Comparison of ENCODE assay signal across 24 mouse cellular contexts in the genomic region with DNA sequence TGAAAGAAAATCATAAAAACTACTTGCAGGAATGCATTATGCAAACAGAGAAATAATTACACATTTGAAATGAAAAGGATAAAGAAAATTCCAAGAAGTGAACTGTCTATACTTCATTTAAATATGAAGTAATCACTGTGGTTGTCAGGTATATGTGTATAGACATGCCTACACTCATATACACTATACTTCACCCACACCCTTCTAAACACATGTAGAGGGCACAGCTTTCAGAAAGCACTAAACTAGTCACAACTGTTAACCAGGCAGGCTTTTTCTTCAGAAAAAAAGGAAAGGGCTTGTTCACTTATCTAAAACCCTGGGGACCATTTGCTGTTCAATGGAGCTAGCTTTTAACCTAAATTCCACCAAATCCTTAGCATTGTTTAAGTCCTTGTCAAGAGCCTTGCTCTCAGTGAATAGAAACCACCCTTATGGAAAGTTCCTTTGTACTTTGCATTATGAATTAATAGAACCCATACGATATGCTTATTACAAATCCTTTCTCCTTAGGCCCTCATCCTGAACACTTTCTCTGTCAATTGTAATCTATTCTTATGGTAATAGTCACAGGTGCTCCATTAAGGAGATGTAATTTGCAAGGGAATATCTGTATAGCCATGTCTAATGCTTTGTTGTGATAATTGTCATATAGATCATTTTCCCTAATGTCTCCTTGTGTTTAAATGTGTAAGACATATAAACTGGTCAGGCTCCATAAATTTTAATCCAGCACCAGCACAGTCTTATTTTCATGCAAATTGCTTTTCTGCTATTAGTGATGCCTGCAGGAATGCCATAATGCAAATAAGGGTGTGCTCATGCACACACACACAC. TPM values are rescaled to one million over a fixed set of nuclear protein-coding genes. Genes with fewer than 3 reads are reported as not detected.
A peak's percentile ranks its signal among the peaks of the same experiment; 100 is the strongest.
DNase-seq lines count a peak whose midpoint lies in the region; ATAC-seq lines count a peak whose summit lies in the region.
"Had no signal": no experiment of that assay in that cellular context is flagged by ENCODE, and none has a peak within 500 bp of the region (broad histone marks: within the 10 kb centered on the region; RNA-seq: fewer than 3 reads in every experiment).

No protein-coding gene starts in this region.

- peak; percentile 5 for DNase-seq in embryo, embryonic 11 days
- DNase-seq in embryo, embryonic 9.5 days (ENCODE audit: extremely low spot score), result no peak
- DNase-seq in retina, postnatal 1 day, result peak; percentile 0
- DNase-seq in retina, embryonic 14.5 days (ENCODE audit: low spot score), result no peak
- DNase-seq in layer of hippocampus, postnatal 14 days (ENCODE audit: low spot score in 2 of 2), result no peak
- DNase-seq in cerebellum, postnatal 36 days, result no peak
- DNase-seq in limb, embryonic 10.5 days (ENCODE audit: low spot score), result no peak
- DNase-seq: cerebellum, adult 11 months; layer of hippocampus, postnatal 36 days; lung, adult 2 months; thymus, postnatal 25 days had no signal

- ATAC-seq in midbrain, embryonic 15.5 days (replicated peaks), result peak; percentile 71; the same call in 1 of the 2 replicates

- 0 out of 2 replicates have a peak, but pooled peaks cover 3% of the 10 kb centered on the region for H3K4me1 ChIP-seq in midbrain, embryonic 15.5 days
- no peaks in the 10 kb centered on the region for H3K4me1 ChIP-seq in limb, embryonic 10.5 days
- H3K4me1 ChIP-seq: heart, embryonic 12.5 days had no signal

- H3K27ac ChIP-seq in midbrain, embryonic 15.5 days, result no peak overlapping the region
- H3K27ac ChIP-seq in limb, embryonic 10.5 days, result no peak overlapping the region
- H3K27ac ChIP-seq: macrophage had no signal

- WGBS in midbrain, embryonic 15.5 days, result 17% methylated on average over 1 of the region's 1 CpGs
- 98% methylated on average over 1 of the region's 1 CpGs for WGBS in limb, embryonic 10.5 days

- no peak overlapping the region for H3K4me2 ChIP-seq in midbrain, embryonic 15.5 days
- H3K4me2 ChIP-seq: heart, embryonic 12.5 days; liver, embryonic 11.5 days had no signal

- no peaks in the 10 kb centered on the region for H3K9me3 ChIP-seq in midbrain, embryonic 15.5 days
- H3K9me3 ChIP-seq in limb, embryonic 10.5 days (replicated peaks), result no peaks in the 10 kb centered on the region
- H3K9me3 ChIP-seq: heart, embryonic 12.5 days had no signal

- no peak overlapping the region for H3K9ac ChIP-seq in midbrain, embryonic 15.5 days
- H3K9ac ChIP-seq: heart, embryonic 12.5 days had no signal

- no peaks in the 10 kb centered on the region for H3K36me3 ChIP-seq in midbrain, embryonic 15.5 days (replicated peaks)
- H3K36me3 ChIP-seq in limb, embryonic 10.5 days, result no peaks in the 10 kb centered on the region
- H3K36me3 ChIP-seq: heart, embryonic 12.5 days had no signal

- no peak overlapping the region for H3K4me3 ChIP-seq in midbrain, embryonic 15.5 days
- no peak overlapping the region for H3K4me3 ChIP-seq in limb, embryonic 10.5 days
- H3K4me3 ChIP-seq: heart, embryonic 12.5 days had no signal

- no peaks in the 10 kb centered on the region for H3K27me3 ChIP-seq in midbrain, embryonic 15.5 days (replicated peaks)
- H3K27me3 ChIP-seq in limb, embryonic 10.5 days (ENCODE audit: low read depth, poor library complexity, severe bottlenecking), result no peaks in the 10 kb centered on the region
- H3K27me3 ChIP-seq: CH12.LX; heart, embryonic 12.5 days had no signal

RNA-seq across cellular contexts. Expression of gene Crisp4, which starts 40.5 kb away (rescaled TPM):
- not detected in 2 replicates for polyA plus RNA-seq in midbrain, embryonic 15.5 days (2015; fragmentation: Nextera tagmentation; extraction: Ambion mirVana)
- total RNA-seq in layer of hippocampus, postnatal 14 days (2021), result not detected
- polyA plus RNA-seq in limb, embryonic 10.5 days (2016; fragmentation: Nextera tagmentation; extraction: Ambion mirVana), result not detected in 2 replicates
- total RNA-seq: adrenal gland, adult 18-20 months; CH12.LX; gastrocnemius, adult 18-20 months; heart, postnatal 25 days; layer of hippocampus, postnatal 36 days; left cerebral cortex, postnatal 36 days had no signal
- polyA plus RNA-seq: embryonic facial prominence, embryonic 14.5 days; heart, embryonic 12.5 days; intestine, embryonic 14.5 days; kidney, embryonic 14.5 days; large intestine, adult 2 months; liver, embryonic 11.5 days; lung, adult 2 months; macrophage had no signal

Comparison
In these comparisons a context has a peak if more than half of its experiments do, and no peak if none do; other contexts are left out.
1. DNase-seq: peak in embryo, embryonic 11 days (single experiment) and retina, postnatal 1 day (single experiment); none in embryo, embryonic 9.5 days (single experiment), retina, embryonic 14.5 days (single experiment), layer of hippocampus, postnatal 14 days (0 of 2), cerebellum, postnatal 36 days (0 of 2) and limb, embryonic 10.5 days (single experiment).